Mouse (Mus musculus): ENCODE results near the gene Tshz2. TPM values are rescaled to one million over a fixed set of nuclear protein-coding genes. Genes with fewer than 3 reads are reported as not detected.

Gene Tshz2
- polyA plus RNA-seq, 1 experiment from 2014 or later: 3.6 TPM

GRCm38 (mm10) chr2:169997276-169998049, 364.6 kb downstream of the Tshz2 start:
- Histone ChIP-seq H3K4me1 (replicated peaks) (peaks cover 21% of the 10 kb centered on the region), H3K9me3 (replicated peaks) (no peaks in the 10 kb centered on the region), H3K27ac (no peak overlapping the region), H3K27me3 (0 out of 2 replicates have a peak, but pooled peaks cover 5% of the 10 kb centered on the region), H3K4me2 (no peak overlapping the region), H3K4me3 (no peak overlapping the region), H3K9ac (no peak overlapping the region), H3K36me3 (no peaks in the 10 kb centered on the region)
- 49% methylated on average over 16 of the region's 16 CpGs for WGBS
- no peak for ATAC-seq (replicated peaks; ENCODE audit: insufficient number of reproducible peaks, insufficient read depth, low FRiP score, low read depth)

- WGBS: 60% methylated on average over 11 of the region's 11 CpGs
- ATAC-seq (replicated peaks; ENCODE audit: insufficient number of reproducible peaks, insufficient read depth, low FRiP score, low read depth): no peak
These were observed 366.1 kb downstream of the Tshz2 start for GRCm38 (mm10) chr2:169998878-169999337.

DNA sequence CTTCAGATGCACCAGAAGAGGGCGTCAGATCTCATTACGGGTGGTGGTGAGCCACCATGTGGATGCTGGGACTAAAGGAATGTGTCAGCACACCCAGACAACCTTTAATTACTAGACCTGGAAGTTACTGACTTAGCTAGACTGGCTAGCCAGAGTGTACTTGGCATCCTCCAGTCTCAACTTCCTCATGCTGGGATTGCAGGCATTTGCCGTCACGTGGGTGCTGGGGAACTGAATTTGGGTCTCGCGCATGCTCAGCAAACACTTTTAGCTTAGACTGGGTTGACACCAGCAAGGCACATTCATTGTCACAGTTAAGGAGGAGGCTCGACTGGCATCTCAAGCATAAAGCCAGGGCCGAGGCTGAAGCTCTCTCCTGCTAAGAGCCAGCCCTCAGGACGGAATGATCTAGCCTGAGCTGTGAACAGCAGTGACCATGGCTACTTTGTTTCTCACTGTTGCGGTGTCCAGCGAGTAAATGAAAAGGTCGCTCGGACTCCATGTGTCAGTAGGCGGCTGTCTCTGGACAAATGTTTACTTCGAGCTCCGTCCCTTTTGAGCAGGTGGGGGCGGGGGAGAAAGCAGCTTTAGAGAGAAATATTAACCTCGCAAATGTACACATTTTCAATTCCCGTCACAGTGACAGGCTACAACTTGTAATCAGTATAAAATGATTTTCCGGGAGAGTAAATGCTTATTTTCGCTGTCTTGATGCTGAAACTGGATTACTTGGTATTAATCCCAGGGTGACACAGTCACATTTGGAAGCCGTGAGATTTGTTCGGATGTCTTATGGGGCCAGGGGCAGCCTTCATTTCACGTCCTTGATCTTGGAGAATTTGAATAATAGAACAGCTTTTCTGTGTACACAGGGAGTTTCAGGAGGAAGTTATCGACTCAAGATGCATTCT, 370.0 kb downstream of the Tshz2 start:
- no peak overlapping the region for H3K4me3 ChIP-seq
- peaks cover 9% of the 10 kb centered on the region for H3K4me1 ChIP-seq (replicated peaks)
- no peak overlapping the region for H3K27ac ChIP-seq
- no peaks in the 10 kb centered on the region for H3K27me3 ChIP-seq
- no peaks in the 10 kb centered on the region for H3K36me3 ChIP-seq
- no peaks in the 10 kb centered on the region for H3K9me3 ChIP-seq (replicated peaks)
- peak overlapping the region; percentile 24; the same call in 1 of the 2 replicates for H3K4me2 ChIP-seq
- H3K9ac ChIP-seq: no peak overlapping the region
- no peak for ATAC-seq (replicated peaks; ENCODE audit: insufficient number of reproducible peaks, insufficient read depth, low FRiP score, low read depth)
- 70% methylated on average over 25 of the region's 25 CpGs for WGBS

More at GRCm38 (mm10) chr2:169998878-169999337, 366.1 kb downstream of the Tshz2 start:
- Histone ChIP-seq H3K4me3 (no peak overlapping the region), H3K36me3 (no peaks in the 10 kb centered on the region), H3K27ac (no peak overlapping the region), H3K27me3 (0 out of 2 replicates have a peak, but pooled peaks cover 5% of the 10 kb centered on the region), H3K9me3 (replicated peaks) (no peaks in the 10 kb centered on the region), H3K4me2 (peak overlapping the region; percentile 5; the same call in 1 of the 2 replicates), H3K9ac (no peak overlapping the region), H3K4me1 (replicated peaks) (peaks cover 21% of the 10 kb centered on the region)

GRCm38 (mm10) chr2:170003666-170004065, 370.9 kb downstream of the Tshz2 start:
- peaks cover 4% of the 10 kb centered on the region for H3K4me1 ChIP-seq (replicated peaks)
- H3K27me3 ChIP-seq: no peaks in the 10 kb centered on the region
- H3K4me2 ChIP-seq: no peak overlapping the region
- no peaks in the 10 kb centered on the region for H3K9me3 ChIP-seq (replicated peaks)
- H3K36me3 ChIP-seq: no peaks in the 10 kb centered on the region
- 87% methylated on average over 8 of the region's 8 CpGs for WGBS
- ATAC-seq (replicated peaks; ENCODE audit: insufficient number of reproducible peaks, insufficient read depth, low FRiP score, low read depth): no peak
- H3K9ac ChIP-seq: no peak overlapping the region
- H3K27ac ChIP-seq: no peak overlapping the region
- H3K4me3 ChIP-seq: no peak overlapping the region

- Histone ChIP-seq H3K9me3 (replicated peaks) (no peaks in the 10 kb centered on the region), H3K27ac (no peak overlapping the region), H3K4me3 (no peak overlapping the region), H3K9ac (no peak overlapping the region), H3K36me3 (no peaks in the 10 kb centered on the region), H3K4me1 (replicated peaks) (no peaks in the 10 kb centered on the region), H3K27me3 (no peaks in the 10 kb centered on the region), H3K4me2 (no peak overlapping the region)
- 76% methylated on average over 8 of the region's 8 CpGs for WGBS
- no peak for ATAC-seq (replicated peaks; ENCODE audit: insufficient number of reproducible peaks, insufficient read depth, low FRiP score, low read depth)
These were observed 374.0 kb downstream of the Tshz2 start for GRCm38 (mm10) chr2:170006829-170007228.

DNA sequence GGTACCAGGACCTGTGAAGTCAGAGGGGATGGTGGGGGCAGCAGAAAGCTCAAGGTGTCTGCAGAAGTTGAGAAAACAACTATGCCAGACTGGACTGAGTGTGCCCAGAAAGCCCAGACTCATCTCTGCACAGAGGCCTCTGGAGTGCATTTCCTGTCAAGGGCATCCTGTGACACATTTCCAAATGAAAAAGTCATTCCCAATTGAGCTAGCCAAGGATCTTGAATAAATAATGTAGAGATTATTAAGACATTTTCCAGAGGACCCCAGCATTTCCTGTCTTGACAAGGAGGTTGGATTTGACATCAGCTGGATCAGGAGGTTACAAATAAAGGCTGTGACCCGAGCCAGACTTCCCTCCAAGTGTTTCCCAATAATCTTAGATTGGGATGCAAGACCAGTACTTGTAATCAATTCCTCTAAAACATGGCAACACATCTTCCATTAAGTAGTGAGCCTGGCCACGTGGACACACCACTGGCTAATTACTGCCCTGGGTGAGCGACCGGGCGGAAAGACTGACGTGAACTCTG, 374.7 kb downstream of the Tshz2 start:
- no peak for ATAC-seq (replicated peaks; ENCODE audit: insufficient number of reproducible peaks, insufficient read depth, low FRiP score, low read depth)
- H3K9me3 ChIP-seq (replicated peaks): no peaks in the 10 kb centered on the region
- no peaks in the 10 kb centered on the region for H3K4me1 ChIP-seq (replicated peaks)
- no peaks in the 10 kb centered on the region for H3K36me3 ChIP-seq
- no peak overlapping the region for H3K27ac ChIP-seq
- H3K27me3 ChIP-seq: no peaks in the 10 kb centered on the region
- H3K9ac ChIP-seq: no peak overlapping the region
- H3K4me3 ChIP-seq: no peak overlapping the region
- WGBS: 81% methylated on average over 6 of the region's 6 CpGs
- no peak overlapping the region for H3K4me2 ChIP-seq

DNA sequence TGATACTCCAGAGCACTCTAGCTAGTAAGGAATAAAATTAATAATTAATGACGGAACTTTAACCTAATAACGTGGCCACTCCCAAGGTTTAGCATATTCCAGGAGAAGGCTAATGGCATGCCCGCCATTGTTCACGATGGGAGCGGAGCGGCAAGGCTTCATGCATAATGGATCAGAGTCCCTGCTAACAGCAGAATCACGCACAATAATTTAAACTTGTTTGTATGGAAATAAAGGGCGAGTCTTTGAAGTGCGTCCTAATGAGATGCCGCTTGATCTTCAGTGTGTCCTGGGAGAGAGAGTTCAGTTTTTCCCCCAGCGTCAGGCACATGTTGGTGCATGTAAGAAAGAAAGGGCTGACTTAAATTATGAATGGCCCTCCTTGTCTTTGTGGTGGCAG, 376.9 kb downstream of the Tshz2 start:
- Histone ChIP-seq H3K27ac (no peak overlapping the region), H3K4me1 (replicated peaks) (no peaks in the 10 kb centered on the region), H3K9me3 (replicated peaks) (no peaks in the 10 kb centered on the region), H3K9ac (no peak overlapping the region), H3K4me2 (no peak overlapping the region), H3K27me3 (no peaks in the 10 kb centered on the region), H3K4me3 (no peak overlapping the region), H3K36me3 (no peaks in the 10 kb centered on the region)
- no peak for ATAC-seq (replicated peaks; ENCODE audit: insufficient number of reproducible peaks, insufficient read depth, low FRiP score, low read depth)
- WGBS: 68% methylated on average over 11 of the region's 11 CpGs

- H3K4me3 ChIP-seq: no peak overlapping the region
- no peak for ATAC-seq (replicated peaks; ENCODE audit: insufficient number of reproducible peaks, insufficient read depth, low FRiP score, low read depth)
- H3K27ac ChIP-seq: no peak overlapping the region
- no peaks in the 10 kb centered on the region for H3K4me1 ChIP-seq (replicated peaks)
- H3K9me3 ChIP-seq (replicated peaks): no peaks in the 10 kb centered on the region
- no peak overlapping the region for H3K9ac ChIP-seq
- WGBS: 79% methylated on average over 8 of the region's 8 CpGs
- H3K27me3 ChIP-seq: no peaks in the 10 kb centered on the region
- H3K36me3 ChIP-seq: no peaks in the 10 kb centered on the region
- no peak overlapping the region for H3K4me2 ChIP-seq
These were observed 379.0 kb downstream of the Tshz2 start for GRCm38 (mm10) chr2:170011858-170012257.

DNA sequence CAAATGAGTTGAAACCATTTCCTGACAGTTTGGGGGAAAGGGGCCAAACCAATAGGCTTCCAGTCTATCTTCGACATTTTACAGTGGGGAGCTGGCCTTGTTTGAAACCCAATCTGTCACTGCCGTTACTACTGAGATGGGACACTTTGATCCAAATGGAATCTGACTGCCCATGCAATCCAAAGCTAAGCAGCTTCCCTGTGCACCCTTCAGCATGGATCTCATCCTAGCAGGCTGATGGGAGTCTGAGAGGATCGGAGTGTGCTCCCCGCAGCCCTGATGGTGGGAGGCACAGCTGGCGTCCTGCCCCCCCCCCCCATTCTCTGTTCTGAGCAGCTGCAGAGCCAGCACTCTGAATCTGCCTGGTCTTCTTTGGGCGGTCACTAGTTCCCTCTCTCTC, 384.5 kb downstream of the Tshz2 start:
- WGBS: 48% methylated on average over 6 of the region's 6 CpGs
- no peak for ATAC-seq (replicated peaks; ENCODE audit: insufficient number of reproducible peaks, insufficient read depth, low FRiP score, low read depth)
- H3K27me3 ChIP-seq: no peaks in the 10 kb centered on the region

DNA sequence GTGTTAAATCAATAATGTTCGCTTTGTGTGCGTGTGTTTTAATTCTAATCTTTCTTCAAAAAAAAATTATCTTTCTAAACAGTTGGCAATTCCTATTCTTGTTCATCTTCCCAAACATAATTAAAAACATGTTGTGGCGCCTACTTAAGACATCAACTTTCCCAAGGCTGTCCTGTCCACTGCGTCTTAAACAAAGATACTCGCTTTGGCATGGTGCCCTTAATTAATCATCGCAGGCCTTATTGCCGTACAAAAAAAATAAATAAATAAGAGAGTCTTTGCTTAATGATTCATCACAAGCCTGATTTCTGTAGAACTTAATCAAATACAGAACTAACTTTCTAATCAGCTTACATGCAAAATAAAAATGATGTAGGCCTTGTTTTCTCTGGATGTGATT, 385.1 kb downstream of the Tshz2 start:
- Histone ChIP-seq H3K9me3 (replicated peaks) (no peaks in the 10 kb centered on the region), H3K4me3 (no peak overlapping the region), H3K27ac (no peak overlapping the region), H3K4me1 (replicated peaks) (no peaks in the 10 kb centered on the region), H3K9ac (no peak overlapping the region), H3K4me2 (no peak overlapping the region), H3K27me3 (no peaks in the 10 kb centered on the region), H3K36me3 (no peaks in the 10 kb centered on the region)
- ATAC-seq (replicated peaks; ENCODE audit: insufficient number of reproducible peaks, insufficient read depth, low FRiP score, low read depth): no peak
- 75% methylated on average over 7 of the region's 7 CpGs for WGBS

More for the DNA sequence above, 384.5 kb downstream of the Tshz2 start:
- no peak overlapping the region for H3K4me3 ChIP-seq
- no peaks in the 10 kb centered on the region for H3K4me1 ChIP-seq (replicated peaks)
- H3K9me3 ChIP-seq (replicated peaks): no peaks in the 10 kb centered on the region
- H3K36me3 ChIP-seq: no peaks in the 10 kb centered on the region
- H3K4me2 ChIP-seq: no peak overlapping the region
- no peak overlapping the region for H3K27ac ChIP-seq
- no peak overlapping the region for H3K9ac ChIP-seq

DNA sequence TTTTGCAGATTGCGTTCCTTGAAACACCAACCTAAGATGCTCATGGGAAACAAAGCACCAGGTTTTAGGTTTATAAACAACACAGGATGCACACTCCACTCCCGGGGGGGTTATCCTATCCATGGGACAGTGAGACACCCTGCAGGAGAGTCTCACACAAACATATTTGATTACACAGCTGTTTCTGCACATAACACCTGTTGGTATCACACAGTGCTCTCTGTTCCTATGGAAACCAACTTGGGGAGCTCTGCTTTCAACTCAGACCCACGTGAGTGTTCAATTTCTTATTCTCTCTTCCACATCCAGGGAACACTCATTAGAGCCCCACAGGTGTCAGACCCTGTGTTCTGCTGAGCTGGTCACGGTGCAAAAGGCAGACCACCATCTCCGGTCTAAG, 390.1 kb downstream of the Tshz2 start:
- no peak for ATAC-seq (replicated peaks; ENCODE audit: insufficient number of reproducible peaks, insufficient read depth, low FRiP score, low read depth)
- Histone ChIP-seq H3K4me2 (no peak overlapping the region), H3K27me3 (no peaks in the 10 kb centered on the region), H3K27ac (no peak overlapping the region), H3K9me3 (replicated peaks) (no peaks in the 10 kb centered on the region), H3K36me3 (no peaks in the 10 kb centered on the region), H3K4me1 (replicated peaks) (no peaks in the 10 kb centered on the region), H3K4me3 (no peak overlapping the region), H3K9ac (no peak overlapping the region)
- WGBS: 76% methylated on average over 5 of the region's 5 CpGs

Measured in heart, embryonic 15.5 days (tissue).